Mouse (Mus musculus): Measurements from ENCODE around the gene Arhgap6. TPM values are rescaled to one million over a fixed set of nuclear protein-coding genes. Genes with fewer than 3 reads are reported as not detected.
"Not testable (repeated sequence)": the region's sequence is repeated elsewhere in the genome, so short reads cannot be mapped to it uniquely, and the experiment has no call there.

Gene Arhgap6
- polyA plus RNA-seq, 1 experiment from 2014 or later, result 6.0 TPM

DNA sequence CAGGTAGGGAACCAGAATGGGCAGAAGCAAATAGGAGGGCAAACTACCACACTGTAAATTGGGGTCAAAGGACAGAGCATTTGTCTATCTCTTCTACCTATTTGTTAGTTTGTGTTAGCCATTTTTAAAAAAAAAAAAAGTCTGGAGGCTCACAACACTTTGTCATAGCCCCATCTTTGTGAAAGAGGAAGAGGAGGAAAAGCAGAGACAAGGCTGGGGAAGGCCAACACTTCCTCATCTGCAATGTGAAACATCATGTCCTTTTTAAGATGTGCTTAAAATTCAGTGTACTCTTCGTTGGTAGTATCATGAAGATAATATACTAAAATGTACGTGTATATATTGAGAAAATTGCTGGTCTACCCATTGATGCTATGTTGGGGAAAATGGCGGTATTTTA is 466.1 kb downstream of the Arhgap6 start:
- no peaks in the 10 kb centered on the region for H3K36me3 ChIP-seq
- H3K4me3 ChIP-seq, result no peak overlapping the region
- H3K27ac ChIP-seq, result no peak overlapping the region
- ATAC-seq, result no peak
- no peaks in the 10 kb centered on the region for H3K4me1 ChIP-seq
- H3K4me2 ChIP-seq, result no peak overlapping the region
- H3K9ac ChIP-seq, result no peak overlapping the region
- 63% methylated on average over 3 of the region's 3 CpGs for WGBS (ENCODE audit: insufficient replicate concordance)
- H3K27me3 ChIP-seq (replicated peaks), result no peaks in the 10 kb centered on the region
- no peaks in the 10 kb centered on the region for H3K9me3 ChIP-seq (replicated peaks)

- H3K9me3 ChIP-seq (replicated peaks), result no peaks in the 10 kb centered on the region
- 74% methylated on average over 2 of the region's 2 CpGs for WGBS (ENCODE audit: insufficient replicate concordance)
- H3K27me3 ChIP-seq (replicated peaks), result no peaks in the 10 kb centered on the region
- H3K36me3 ChIP-seq, result no peaks in the 10 kb centered on the region
- H3K4me1 ChIP-seq, result no peaks in the 10 kb centered on the region
- no peak overlapping the region for H3K4me2 ChIP-seq
- H3K27ac ChIP-seq, result no peak overlapping the region
- H3K9ac ChIP-seq, result no peak overlapping the region
- H3K4me3 ChIP-seq, result no peak overlapping the region
- ATAC-seq, result no peak
Observed at GRCm38 (mm10) chrX:169262212-169262611, 467.3 kb downstream of the Arhgap6 start.

- no peaks in the 10 kb centered on the region for H3K36me3 ChIP-seq
- H3K9ac ChIP-seq, result no peak overlapping the region
- no peaks in the 10 kb centered on the region for H3K4me1 ChIP-seq
- WGBS (ENCODE audit: insufficient replicate concordance), result 53% methylated on average over 8 of the region's 8 CpGs
- no peak overlapping the region for H3K4me2 ChIP-seq
- H3K27me3 ChIP-seq (replicated peaks), result no peaks in the 10 kb centered on the region
- no peak overlapping the region for H3K27ac ChIP-seq
- H3K9me3 ChIP-seq (replicated peaks), result no peaks in the 10 kb centered on the region
- H3K4me3 ChIP-seq, result no peak overlapping the region
- ATAC-seq, result no peak
Observed at GRCm38 (mm10) chrX:169263433-169264172, 468.7 kb downstream of the Arhgap6 start.

DNA sequence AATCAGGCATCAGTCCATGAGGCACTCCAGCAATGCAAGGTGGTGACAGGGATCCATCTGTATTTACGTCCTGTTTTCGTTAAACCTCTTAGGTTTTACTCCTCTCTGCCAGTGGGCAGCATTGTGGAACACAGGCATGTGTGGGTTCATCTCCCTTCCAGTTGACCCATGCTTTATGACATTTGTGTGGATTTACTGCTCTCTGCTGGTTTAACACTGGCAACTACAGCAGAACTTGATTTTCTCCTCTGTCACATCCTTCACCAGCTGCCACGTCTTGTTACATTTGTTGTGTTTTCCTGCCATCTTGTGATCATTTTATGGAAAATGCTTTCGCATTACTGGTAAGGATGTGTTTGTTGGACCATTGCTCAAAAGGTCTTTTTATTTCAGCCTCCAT is 504.7 kb downstream of the Arhgap6 start:
- Histone ChIP-seq H3K27me3 (replicated peaks) (no peaks in the 10 kb centered on the region), H3K4me2 (no peak overlapping the region), H3K4me1 (no peaks in the 10 kb centered on the region), H3K9me3 (replicated peaks) (no peaks in the 10 kb centered on the region), H3K36me3 (no peaks in the 10 kb centered on the region), H3K9ac (no peak overlapping the region), H3K27ac (no peak overlapping the region), H3K4me3 (no peak overlapping the region)
- ATAC-seq, result no peak
- WGBS (ENCODE audit: insufficient replicate concordance), result 86% methylated on average over 4 of the region's 4 CpGs

DNA sequence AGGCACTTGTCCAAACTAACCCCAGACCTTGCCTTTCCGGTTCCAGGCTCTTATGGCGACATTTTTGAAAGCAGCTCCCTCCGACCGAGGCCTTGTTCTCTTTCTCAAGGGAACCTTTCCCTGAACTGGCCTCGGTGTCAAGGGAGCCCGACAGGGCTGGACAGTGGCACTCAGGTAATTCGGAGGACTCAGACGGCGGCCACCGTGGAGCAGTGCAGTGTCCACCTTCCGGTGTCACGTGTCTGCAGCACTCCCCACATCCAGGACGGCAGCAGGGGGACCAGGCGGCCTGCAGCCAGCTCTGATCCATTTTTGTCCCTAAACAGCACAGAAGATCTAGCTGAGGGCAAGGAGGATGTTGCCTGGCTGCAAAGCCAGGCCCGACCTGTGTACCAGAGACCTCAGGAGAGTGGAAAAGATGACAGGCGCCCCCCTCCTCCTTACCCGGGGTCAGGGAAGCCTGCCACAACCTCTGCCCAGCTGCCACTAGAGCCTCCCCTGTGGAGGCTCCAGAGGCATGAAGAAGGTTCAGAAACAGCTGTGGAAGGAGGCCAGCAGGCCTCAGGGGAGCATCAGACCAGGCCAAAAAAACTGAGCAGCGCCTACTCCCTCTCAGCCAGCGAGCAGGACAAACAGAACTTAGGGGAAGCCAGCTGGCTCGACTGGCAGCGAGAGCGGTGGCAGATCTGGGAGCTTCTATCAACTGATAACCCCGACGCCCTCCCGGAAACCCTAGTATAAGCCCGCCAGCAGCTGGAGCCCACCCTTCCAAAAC is 507.6 kb downstream of the Arhgap6 start:
- Histone ChIP-seq H3K4me1 (no peaks in the 10 kb centered on the region), H3K27ac (no peak overlapping the region), H3K9me3 (replicated peaks) (no peaks in the 10 kb centered on the region), H3K4me3 (no peak overlapping the region), H3K36me3 (no peaks in the 10 kb centered on the region), H3K27me3 (replicated peaks) (no peaks in the 10 kb centered on the region), H3K4me2 (no peak overlapping the region), H3K9ac (no peak overlapping the region)
- no peak for ATAC-seq
- WGBS (ENCODE audit: insufficient replicate concordance), result 70% methylated on average over 24 of the region's 26 CpGs

DNA sequence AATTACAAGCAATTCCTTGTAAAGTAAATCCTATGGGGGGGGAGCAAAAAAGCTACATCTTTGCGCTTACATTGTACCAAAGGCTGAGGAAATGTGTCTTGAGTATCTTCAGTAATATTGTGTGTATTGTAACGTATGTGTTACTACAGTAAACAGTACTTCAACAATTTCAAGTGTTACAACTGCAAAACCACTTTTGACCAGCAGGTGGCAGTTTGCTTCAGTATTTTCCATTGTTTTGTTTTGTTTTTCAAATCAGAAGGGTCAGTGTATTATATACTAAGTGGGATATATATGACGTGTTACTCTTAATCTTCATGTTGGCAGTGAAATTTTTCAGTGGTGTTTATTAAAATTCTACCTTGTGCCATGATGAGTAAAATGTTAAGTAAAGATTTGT is 509.0 kb downstream of the Arhgap6 start:
- 33% methylated on average over 3 of the region's 3 CpGs for WGBS (ENCODE audit: insufficient replicate concordance)
- no peak overlapping the region for H3K4me2 ChIP-seq
- H3K27ac ChIP-seq, result no peak overlapping the region
- no peak overlapping the region for H3K9ac ChIP-seq
- H3K27me3 ChIP-seq (replicated peaks), result no peaks in the 10 kb centered on the region
- no peak overlapping the region for H3K4me3 ChIP-seq
- no peaks in the 10 kb centered on the region for H3K9me3 ChIP-seq (replicated peaks)
- no peaks in the 10 kb centered on the region for H3K36me3 ChIP-seq
- ATAC-seq, result no peak
- no peaks in the 10 kb centered on the region for H3K4me1 ChIP-seq

DNA sequence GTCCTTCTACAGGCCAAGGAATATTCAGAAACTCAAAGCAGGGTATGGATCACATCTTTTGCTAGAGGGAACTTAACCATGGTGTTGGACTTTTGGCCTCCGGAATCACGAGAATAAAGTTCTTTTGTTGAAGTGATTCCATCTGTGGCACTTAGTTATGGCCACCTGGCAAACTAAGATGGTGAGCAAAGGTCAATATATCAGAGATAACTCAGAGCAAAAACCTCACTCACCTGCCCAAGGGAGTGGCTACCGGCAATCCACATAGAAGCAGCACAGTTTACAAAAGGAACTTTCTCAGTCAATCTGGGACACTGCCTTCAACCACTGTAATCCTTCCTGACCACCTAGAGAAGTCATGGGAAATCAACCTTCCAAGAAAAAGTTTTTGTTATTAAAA is 513.7 kb downstream of the Arhgap6 start:
- whole genome bisulfite sequencing (ENCODE audit: insufficient replicate concordance), result 82% methylated on average over 3 of the region's 3 CpGs
- Histone ChIP-seq H3K4me3 (no peak overlapping the region), H3K9ac (no peak overlapping the region), H3K4me1 (no peaks in the 10 kb centered on the region), H3K36me3 (peaks cover 20% of the 10 kb centered on the region; the same call in 1 of the 2 replicates), H3K27ac (no peak overlapping the region), H3K4me2 (no peak overlapping the region), H3K27me3 (replicated peaks) (no peaks in the 10 kb centered on the region), H3K9me3 (replicated peaks) (no peaks in the 10 kb centered on the region)
- no peak for ATAC-seq

DNA sequence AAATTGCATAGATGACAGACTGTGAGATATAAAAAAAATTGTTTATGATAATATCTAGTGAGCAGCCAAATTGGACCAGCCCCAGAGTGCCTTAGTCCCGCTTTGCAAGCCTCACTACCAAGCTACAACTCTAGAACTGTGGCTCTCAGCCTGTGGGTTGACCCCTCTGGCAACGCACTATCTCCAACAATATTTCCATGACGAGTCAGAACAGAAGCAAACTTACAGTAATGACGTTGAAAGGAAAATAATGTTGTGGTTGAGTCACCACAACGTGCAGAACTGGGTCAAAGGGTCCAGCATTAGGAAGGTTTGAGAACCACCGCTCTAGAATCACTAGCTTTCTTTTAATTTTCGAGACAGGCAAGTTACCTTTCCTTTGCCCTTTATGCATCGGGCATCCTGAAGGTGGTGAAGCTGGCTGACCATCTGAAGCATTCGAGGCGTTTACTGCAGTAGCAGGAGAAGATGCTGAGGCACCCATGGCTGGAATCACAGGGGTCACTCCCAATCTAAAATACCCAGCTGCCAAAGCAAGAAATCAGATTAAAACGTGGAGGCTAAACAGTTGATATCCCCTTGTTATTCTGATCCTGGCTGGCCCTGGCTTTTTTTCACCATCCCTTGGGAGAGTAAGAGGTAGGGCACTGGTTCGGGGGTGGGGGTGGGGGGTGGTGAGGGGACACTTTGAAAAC is 524.3 kb downstream of the Arhgap6 start:
- no peak for ATAC-seq
- no peaks in the 10 kb centered on the region for H3K9me3 ChIP-seq (replicated peaks)
- H3K27ac ChIP-seq, result peak overlapping the region; percentile 89; the same call in 1 of the 2 replicates
- peaks cover 16% of the 10 kb centered on the region; the same call in 1 of the 2 replicates for H3K36me3 ChIP-seq
- H3K4me2 ChIP-seq, result peak overlapping the region; percentile 75
- WGBS (ENCODE audit: insufficient replicate concordance), result 41% methylated on average over 12 of the region's 12 CpGs
- H3K4me3 ChIP-seq, result peak overlapping the region; percentile 69
- peaks cover 5% of the 10 kb centered on the region; the same call in 1 of the 2 replicates for H3K27me3 ChIP-seq (replicated peaks)
- H3K9ac ChIP-seq, result peak overlapping the region; percentile 74
- peaks cover 12% of the 10 kb centered on the region; the same call in 1 of the 2 replicates for H3K4me1 ChIP-seq

DNA sequence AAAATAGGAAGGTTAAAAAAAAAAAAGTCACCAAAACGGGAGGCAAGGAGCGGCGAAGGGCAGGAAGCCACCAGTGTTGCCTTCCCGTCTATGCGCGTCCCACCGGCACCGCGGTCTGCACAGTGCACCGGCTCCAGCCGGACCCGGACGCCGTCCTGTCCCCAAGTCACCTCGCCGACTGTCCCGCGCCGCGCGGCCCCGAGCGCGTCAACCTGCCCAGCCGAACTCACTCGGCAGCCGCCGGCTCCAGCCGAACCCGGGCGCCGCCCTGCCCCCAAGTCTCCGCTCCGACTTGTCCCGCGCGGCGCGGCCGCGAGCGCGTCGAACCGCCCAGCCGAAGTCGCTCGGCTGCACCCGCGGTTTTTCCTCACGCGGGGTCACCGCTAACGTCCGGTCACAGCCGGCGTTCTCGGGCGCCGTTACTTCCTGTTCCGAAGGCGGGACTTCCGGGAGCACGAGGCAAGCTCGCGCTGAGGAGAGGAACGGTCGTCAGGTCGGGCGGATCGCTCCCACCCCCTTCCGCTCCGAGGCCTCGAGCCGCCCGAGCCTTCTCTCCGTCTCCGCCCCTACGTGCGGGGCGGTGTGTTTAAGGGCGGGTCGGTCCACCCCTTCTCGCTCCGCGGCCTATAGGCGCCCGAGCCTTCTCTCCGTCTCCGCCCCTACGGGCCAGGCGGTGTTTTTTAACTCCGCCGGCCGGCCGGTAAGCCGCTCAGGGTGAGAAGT is 525.2 kb downstream of the Arhgap6 start, which contains the start of gene Hccs:
TSS of gene Hccs (minus strand) at position 428 of the 723 bp plus-strand sequence.
- H3K9me3 ChIP-seq (replicated peaks), result no peaks in the 10 kb centered on the region
- peaks cover 5% of the 10 kb centered on the region; the same call in 1 of the 2 replicates for H3K27me3 ChIP-seq (replicated peaks)
- peak within 1 kb of the TSS; percentile 69 for H3K4me3 ChIP-seq
- ATAC-seq, result peak; percentile 100
- 13% methylated on average over 68 of the region's 97 CpGs for WGBS (ENCODE audit: insufficient replicate concordance)
- H3K9ac ChIP-seq, result peak within 1 kb of the TSS; percentile 74
- peaks cover 9% of the 10 kb centered on the region; the same call in 1 of the 2 replicates for H3K36me3 ChIP-seq
- peaks cover 12% of the 10 kb centered on the region; the same call in 1 of the 2 replicates for H3K4me1 ChIP-seq
- H3K4me2 ChIP-seq, result peak within 1 kb of the TSS; percentile 75
- H3K27ac ChIP-seq, result peak within 1 kb of the TSS; percentile 89

DNA sequence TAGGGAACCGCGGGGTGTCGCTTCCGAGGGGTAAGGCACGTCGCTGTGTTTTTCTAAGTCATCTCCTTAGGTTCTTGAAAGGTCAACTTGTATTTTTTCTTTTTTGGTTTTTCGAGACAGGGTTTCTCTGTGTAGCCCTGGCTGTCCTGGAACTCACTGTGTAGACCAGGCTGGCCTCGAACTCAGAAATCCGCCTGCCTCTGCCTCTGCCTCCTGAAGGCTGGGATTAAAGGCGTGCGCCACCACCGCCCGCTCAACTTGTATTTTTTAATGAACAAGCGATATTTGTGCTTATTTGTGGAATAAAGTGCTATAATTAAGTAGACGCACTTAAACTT is 525.7 kb downstream of the Arhgap6 start:
- Histone ChIP-seq H3K4me3 (peak overlapping the region; percentile 69), H3K4me1 (peaks cover 12% of the 10 kb centered on the region; the same call in 1 of the 2 replicates), H3K27ac (0 out of 2 replicates have a peak overlapping the region, but pooled peaks have one; percentile 10), H3K4me2 (peak overlapping the region; percentile 75)
- not testable (repeated sequence) for H3K27me3 ChIP-seq (replicated peaks); H3K9me3 ChIP-seq (replicated peaks); H3K36me3 ChIP-seq; H3K9ac ChIP-seq
- 20% methylated on average over 15 of the region's 15 CpGs for WGBS (ENCODE audit: insufficient replicate concordance)
- peak; percentile 22 for ATAC-seq

DNA sequence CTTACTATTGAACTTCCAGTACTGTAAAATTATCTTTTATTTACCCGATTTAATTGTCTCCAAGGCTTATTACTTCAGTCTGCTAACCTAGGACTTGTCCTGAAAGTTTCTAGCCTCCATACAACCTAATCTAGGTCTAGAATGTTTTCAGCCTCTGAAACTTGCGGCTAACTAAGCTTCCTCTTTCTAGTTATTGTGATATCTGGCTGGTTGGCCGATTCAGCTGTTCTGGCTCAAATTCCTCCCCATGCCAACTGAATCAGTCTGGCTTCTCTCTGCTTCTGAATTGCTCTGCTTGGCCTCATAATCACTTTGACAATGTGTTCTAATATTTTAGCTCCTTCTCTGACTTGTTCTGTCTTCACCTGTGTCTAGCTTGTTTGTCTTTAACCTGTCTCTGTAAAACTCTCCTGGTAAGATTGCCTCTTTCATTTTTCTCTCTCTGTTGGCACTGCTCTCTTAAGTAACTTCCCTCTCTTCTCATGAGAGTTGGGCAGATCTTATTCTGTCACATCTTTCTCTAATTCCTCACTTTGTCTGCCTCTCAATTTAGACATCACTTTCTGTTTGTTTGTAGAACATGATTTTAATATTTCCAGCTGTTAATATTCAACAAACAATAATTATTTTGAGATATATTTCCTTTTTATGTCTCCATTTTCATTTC is 531.2 kb downstream of the Arhgap6 start:
- Histone ChIP-seq H3K4me1 (no peaks in the 10 kb centered on the region), H3K27ac (no peak overlapping the region), H3K9me3 (replicated peaks) (no peaks in the 10 kb centered on the region), H3K4me2 (no peak overlapping the region), H3K27me3 (replicated peaks) (no peaks in the 10 kb centered on the region), H3K9ac (no peak overlapping the region), H3K36me3 (no peaks in the 10 kb centered on the region), H3K4me3 (no peak overlapping the region)
- no peak for ATAC-seq
- WGBS (ENCODE audit: insufficient replicate concordance), result 37% methylated on average over 3 of the region's 3 CpGs

Measured in liver, embryonic 12.5 days (tissue).